Mouse (Mus musculus): ENCODE results near the gene Naa15. TPM values are rescaled to one million over a fixed set of nuclear protein-coding genes. Genes with fewer than 3 reads are reported as not detected.
"Not testable (repeated sequence)": the region's sequence is repeated elsewhere in the genome, so short reads cannot be mapped to it uniquely, and the experiment has no call there.

The Naa15 gene
- polyA plus RNA-seq, 1 experiment from 2014 or later: 38.2 TPM

DNA sequence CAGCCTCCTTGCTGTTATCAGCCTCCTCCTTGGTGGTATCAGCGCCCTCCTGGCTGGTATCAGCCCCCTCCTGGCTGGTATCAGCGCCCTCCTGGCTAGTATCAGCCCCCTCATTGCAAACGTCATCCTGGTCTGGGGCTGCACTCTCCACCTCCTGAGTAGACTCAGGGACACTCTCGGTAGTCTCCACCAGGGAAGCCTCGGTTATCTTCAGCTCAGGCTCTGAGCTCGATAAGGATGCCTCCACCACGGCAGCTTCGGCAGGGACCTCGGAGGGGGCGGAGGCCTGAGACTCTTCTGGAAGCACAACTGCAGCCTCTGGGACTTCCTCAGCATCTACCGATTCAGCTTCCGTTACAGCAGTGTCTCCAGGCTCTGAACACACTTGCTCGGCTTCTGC is 26.0 kb upstream of the Naa15 start:
- ATAC-seq: no peak
- H3K4me3 ChIP-seq (ENCODE audit: low read depth, low read length): peak overlapping the region; percentile 10; the same call in 1 of the 2 replicates
- no peaks in the 10 kb centered on the region for H3K36me3 ChIP-seq (ENCODE audit: control insufficient read depth, insufficient read depth, low read length)
- WGBS: 6% methylated on average over 13 of the region's 13 CpGs
- H3K9ac ChIP-seq (ENCODE audit: low read depth, low read length): no peak overlapping the region
- H3K27ac ChIP-seq (ENCODE audit: low read length): no peak overlapping the region
- H3K9me3 ChIP-seq (replicated peaks; ENCODE audit: control insufficient read depth, low read length, poor library complexity, severe bottlenecking): no peaks in the 10 kb centered on the region
- H3K4me1 ChIP-seq (ENCODE audit: control insufficient read depth, insufficient read depth, low read length): no peaks in the 10 kb centered on the region
- H3K27me3 ChIP-seq (ENCODE audit: control insufficient read depth, insufficient read depth, low read depth, low read length): no peaks in the 10 kb centered on the region; the same call in 1 of the 2 replicates
- H3K4me2 ChIP-seq (ENCODE audit: low read length): peak overlapping the region; percentile 35

DNA sequence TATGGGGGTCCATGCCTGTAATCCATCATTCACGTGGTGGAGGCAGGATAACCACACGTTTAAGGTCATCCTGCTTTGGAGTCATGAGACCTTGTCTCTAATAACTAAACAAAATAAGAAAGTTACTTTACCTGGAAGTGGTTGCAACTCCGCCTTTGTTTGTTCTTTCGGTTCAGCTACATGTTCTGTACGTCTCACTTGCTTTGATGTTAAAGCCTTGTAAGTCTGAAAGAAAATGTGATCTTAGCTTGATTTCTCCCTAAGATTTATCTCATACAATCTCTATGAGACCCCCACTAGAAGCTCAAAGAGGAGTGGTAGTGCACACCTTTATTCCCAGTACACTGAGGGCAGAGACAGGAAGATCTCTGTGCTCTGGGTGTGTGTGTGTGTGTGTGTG is 23.9 kb upstream of the Naa15 start:
- Histone ChIP-seq H3K4me2 (ENCODE audit: low read length) (no peak overlapping the region), H3K9me3 (replicated peaks; ENCODE audit: control insufficient read depth, low read length, poor library complexity, severe bottlenecking) (no peaks in the 10 kb centered on the region), H3K9ac (ENCODE audit: low read depth, low read length) (no peak overlapping the region), H3K27me3 (ENCODE audit: control insufficient read depth, insufficient read depth, low read depth, low read length) (peaks cover 8% of the 10 kb centered on the region), H3K27ac (ENCODE audit: low read length) (no peak overlapping the region), H3K36me3 (ENCODE audit: control insufficient read depth, insufficient read depth, low read length) (no peaks in the 10 kb centered on the region), H3K4me1 (ENCODE audit: control insufficient read depth, insufficient read depth, low read length) (no peaks in the 10 kb centered on the region), H3K4me3 (ENCODE audit: low read depth, low read length) (no peak overlapping the region)
- WGBS: 86% methylated on average over 5 of the region's 5 CpGs
- no peak for ATAC-seq

- peaks cover 12% of the 10 kb centered on the region for H3K27me3 ChIP-seq (ENCODE audit: control insufficient read depth, insufficient read depth, low read depth, low read length)
- H3K27ac ChIP-seq (ENCODE audit: low read length): no peak overlapping the region
- no peak for ATAC-seq
- no peaks in the 10 kb centered on the region for H3K9me3 ChIP-seq (replicated peaks; ENCODE audit: control insufficient read depth, low read length, poor library complexity, severe bottlenecking)
- WGBS: 96% methylated on average over 5 of the region's 5 CpGs
- H3K4me3 ChIP-seq (ENCODE audit: low read depth, low read length): no peak overlapping the region
- H3K36me3 ChIP-seq (ENCODE audit: control insufficient read depth, insufficient read depth, low read length): no peaks in the 10 kb centered on the region
- no peak overlapping the region for H3K9ac ChIP-seq (ENCODE audit: low read depth, low read length)
- peaks cover 4% of the 10 kb centered on the region for H3K4me1 ChIP-seq (ENCODE audit: control insufficient read depth, insufficient read depth, low read length)
- no peak overlapping the region for H3K4me2 ChIP-seq (ENCODE audit: low read length)
Measured at GRCm38 (mm10) chr3:51391591-51391990, 23.4 kb upstream of the Naa15 start.

- not testable (repeated sequence) for H3K27ac ChIP-seq (ENCODE audit: low read length); ATAC-seq; H3K9me3 ChIP-seq (replicated peaks; ENCODE audit: control insufficient read depth, low read length, poor library complexity, severe bottlenecking); H3K36me3 ChIP-seq (ENCODE audit: control insufficient read depth, insufficient read depth, low read length); H3K4me3 ChIP-seq (ENCODE audit: low read depth, low read length); H3K9ac ChIP-seq (ENCODE audit: low read depth, low read length); H3K4me2 ChIP-seq (ENCODE audit: low read length); H3K4me1 ChIP-seq (ENCODE audit: control insufficient read depth, insufficient read depth, low read length)
- H3K27me3 ChIP-seq (ENCODE audit: control insufficient read depth, insufficient read depth, low read depth, low read length): peaks cover 22% of the 10 kb centered on the region
- WGBS: 94% methylated on average over 3 of the region's 3 CpGs
Measured at GRCm38 (mm10) chr3:51393018-51393417, 21.9 kb upstream of the Naa15 start.

DNA sequence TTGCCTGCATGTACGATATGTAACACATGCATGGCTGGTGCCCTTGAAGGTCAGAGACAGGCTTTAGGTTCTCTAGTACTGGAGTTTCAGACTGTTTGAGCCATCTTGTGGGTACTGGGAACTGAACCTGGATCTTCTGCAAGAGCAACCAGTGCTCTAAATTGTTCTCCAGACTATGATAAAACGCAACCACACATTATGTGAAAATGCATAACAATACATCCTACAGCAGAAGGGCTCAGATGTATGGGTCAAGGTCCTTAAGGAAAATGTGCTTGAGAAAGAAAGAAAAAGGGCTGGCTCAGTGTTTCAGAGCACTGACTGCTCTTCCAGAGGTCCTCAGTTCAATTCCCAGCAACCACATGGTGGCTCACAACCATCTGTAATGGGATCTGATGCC is 21.3 kb upstream of the Naa15 start:
- no peak for ATAC-seq
- no peaks in the 10 kb centered on the region for H3K36me3 ChIP-seq (ENCODE audit: control insufficient read depth, insufficient read depth, low read length)
- no peak overlapping the region for H3K9ac ChIP-seq (ENCODE audit: low read depth, low read length)
- H3K27ac ChIP-seq (ENCODE audit: low read length): no peak overlapping the region
- H3K4me2 ChIP-seq (ENCODE audit: low read length): no peak overlapping the region
- H3K27me3 ChIP-seq (ENCODE audit: control insufficient read depth, insufficient read depth, low read depth, low read length): peaks cover 22% of the 10 kb centered on the region
- H3K4me1 ChIP-seq (ENCODE audit: control insufficient read depth, insufficient read depth, low read length): peaks cover 8% of the 10 kb centered on the region
- H3K9me3 ChIP-seq (replicated peaks; ENCODE audit: control insufficient read depth, low read length, poor library complexity, severe bottlenecking): no peaks in the 10 kb centered on the region
- no peak overlapping the region for H3K4me3 ChIP-seq (ENCODE audit: low read depth, low read length)
- WGBS: 97% methylated on average over 2 of the region's 2 CpGs

- 59% methylated on average over 3 of the region's 3 CpGs for WGBS
- Histone ChIP-seq H3K4me1 (ENCODE audit: control insufficient read depth, insufficient read depth, low read length) (peaks cover 8% of the 10 kb centered on the region), H3K9me3 (replicated peaks; ENCODE audit: control insufficient read depth, low read length, poor library complexity, severe bottlenecking) (no peaks in the 10 kb centered on the region), H3K4me2 (ENCODE audit: low read length) (no peak overlapping the region), H3K27me3 (ENCODE audit: control insufficient read depth, insufficient read depth, low read depth, low read length) (peaks cover 22% of the 10 kb centered on the region), H3K27ac (ENCODE audit: low read length) (no peak overlapping the region), H3K4me3 (ENCODE audit: low read depth, low read length) (no peak overlapping the region), H3K36me3 (ENCODE audit: control insufficient read depth, insufficient read depth, low read length) (no peaks in the 10 kb centered on the region), H3K9ac (ENCODE audit: low read depth, low read length) (no peak overlapping the region)
- no peak for ATAC-seq
Measured at GRCm38 (mm10) chr3:51394881-51395280, 20.1 kb upstream of the Naa15 start.

GRCm38 (mm10) chr3:51395461-51396145 is 19.3 kb upstream of the Naa15 start:
- 18% methylated on average over 19 of the region's 19 CpGs for WGBS
- Histone ChIP-seq H3K9ac (ENCODE audit: low read depth, low read length) (no peak overlapping the region), H3K9me3 (replicated peaks; ENCODE audit: control insufficient read depth, low read length, poor library complexity, severe bottlenecking) (no peaks in the 10 kb centered on the region), H3K27me3 (ENCODE audit: control insufficient read depth, insufficient read depth, low read depth, low read length) (peaks cover 22% of the 10 kb centered on the region), H3K4me1 (ENCODE audit: control insufficient read depth, insufficient read depth, low read length) (peaks cover 8% of the 10 kb centered on the region), H3K36me3 (ENCODE audit: control insufficient read depth, insufficient read depth, low read length) (no peaks in the 10 kb centered on the region), H3K4me2 (ENCODE audit: low read length) (no peak overlapping the region), H3K4me3 (ENCODE audit: low read depth, low read length) (no peak overlapping the region), H3K27ac (ENCODE audit: low read length) (no peak overlapping the region)
- no peak for ATAC-seq

GRCm38 (mm10) chr3:51396219-51397068 is 18.5 kb upstream of the Naa15 start, which contains the start of gene Mgarp:
TSS of gene Mgarp (minus strand) at chr3:51396738.
- peak within 1 kb of the TSS; percentile 53 for H3K9ac ChIP-seq (ENCODE audit: low read depth, low read length)
- ATAC-seq: peak; percentile 63; the same call in 1 of the 2 replicates
- peak within 1 kb of the TSS; percentile 85 for H3K4me2 ChIP-seq (ENCODE audit: low read length)
- H3K36me3 ChIP-seq (ENCODE audit: control insufficient read depth, insufficient read depth, low read length): no peaks in the 10 kb centered on the region
- whole genome bisulfite sequencing: 2% methylated on average over 40 of the region's 41 CpGs
- H3K4me1 ChIP-seq (ENCODE audit: control insufficient read depth, insufficient read depth, low read length): peaks cover 8% of the 10 kb centered on the region
- peak within 1 kb of the TSS; percentile 41 for H3K4me3 ChIP-seq (ENCODE audit: low read depth, low read length)
- no peak within 1 kb of the TSS for H3K27ac ChIP-seq (ENCODE audit: low read length)
- peaks cover 22% of the 10 kb centered on the region for H3K27me3 ChIP-seq (ENCODE audit: control insufficient read depth, insufficient read depth, low read depth, low read length)
- no peaks in the 10 kb centered on the region for H3K9me3 ChIP-seq (replicated peaks; ENCODE audit: control insufficient read depth, low read length, poor library complexity, severe bottlenecking)

Data from midbrain, embryonic 16.5 days (tissue).